Mouse (Mus musculus): Measurements from ENCODE around the gene Kank3. TPM values are rescaled to one million over a fixed set of nuclear protein-coding genes. Genes with fewer than 3 reads are reported as not detected.

Gene Kank3
- total RNA-seq, 2 experiments from 2014 or later = 31.6 to 33.4 TPM

GRCm38 (mm10) chr17:33848139-33848538, 37.8 kb downstream of the Kank3 start:
- no peak for DNase-seq (ENCODE audit: low spot score in 2 of 2)

DNA sequence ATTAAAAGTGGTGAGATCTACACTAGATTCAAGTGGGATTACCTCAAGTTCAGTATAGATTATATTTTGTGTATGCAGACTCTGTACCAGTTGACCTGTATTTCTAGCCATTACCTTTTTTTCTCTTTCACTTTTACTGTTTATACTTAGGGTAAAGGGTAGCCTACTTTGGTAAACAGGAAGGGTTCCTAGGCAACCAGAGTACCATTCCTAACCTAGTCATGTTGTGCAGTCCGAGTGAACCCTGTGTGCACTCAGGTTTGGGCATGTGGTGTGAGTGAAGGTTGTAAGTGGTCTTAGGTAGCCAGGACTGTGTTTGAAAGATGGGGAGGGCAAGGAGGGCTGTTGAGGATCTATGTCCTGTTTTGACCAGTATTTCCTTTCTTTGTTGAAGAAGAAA, 41.0 kb downstream of the Kank3 start:
- no peak for DNase-seq (ENCODE audit: low spot score in 2 of 2)

- no peak for DNase-seq (ENCODE audit: low spot score in 2 of 2)
Observed at GRCm38 (mm10) chr17:33857816-33858215, 47.5 kb downstream of the Kank3 start.

GRCm38 (mm10) chr17:33865330-33866030, 55.2 kb downstream of the Kank3 start:
- no peak for DNase-seq (ENCODE audit: low spot score in 2 of 2)

Other genes starting within 250 kb of the Kank3 start
- gene Zfp414, start 181.4 kb upstream of the Kank3 start, total RNA-seq (2021) = 10 to 100 TPM; 28.2 to 32.7 TPM
- gene Pram1, start 172.5 kb upstream of the Kank3 start, total RNA-seq (2021) = 1 to 10 TPM in 1 of 2 experiments, under 1 TPM in 1; 0.96 to 1.5 TPM
- gene Hnrnpm, start 123.7 kb upstream of the Kank3 start, total RNA-seq (2021) = 100 to 1,000 TPM; 145 to 171 TPM
- 10 to 100 TPM; 67.5 to 67.8 TPM for gene March2, start 91.8 kb upstream of the Kank3 start, total RNA-seq (2021)
- gene Rab11b, start 50.0 kb upstream of the Kank3 start, total RNA-seq (2021) = 100 to 1,000 TPM; 194 to 218 TPM
- 10 to 100 TPM; 22.5 to 43.8 TPM for gene Angptl4, start 28.7 kb upstream of the Kank3 start, total RNA-seq (2021)
- 1,000 to 10,000 TPM; 1,603 to 1,661 TPM for gene Rps28, start 14.0 kb downstream of the Kank3 start, total RNA-seq (2021)
- gene Ndufa7, start 14.1 kb downstream of the Kank3 start, total RNA-seq (2021) = 100 to 1,000 TPM; 292 to 312 TPM
- gene Cd320, start 32.6 kb downstream of the Kank3 start, total RNA-seq (2021) = 10 to 100 TPM; 14.1 to 16.5 TPM
- gene Gm7029, start 63.3 kb downstream of the Kank3 start, total RNA-seq (2021) = not detected
- gene Kifc1, start 80.1 kb downstream of the Kank3 start, total RNA-seq (2021) = 10 to 100 TPM; 16.5 to 18.9 TPM
- gene Platr17, start 94.6 kb downstream of the Kank3 start, total RNA-seq (2021) = not detected
- gene Daxx, start 98.9 kb downstream of the Kank3 start, total RNA-seq (2021) = 10 to 100 TPM; 21.9 to 24.9 TPM
- gene Tapbp, start 105.4 kb downstream of the Kank3 start, total RNA-seq (2021) = 10 to 100 TPM; 43.2 to 43.9 TPM
- 10 to 100 TPM; 24.9 to 26.8 TPM for gene Zbtb22, start 105.4 kb downstream of the Kank3 start, total RNA-seq (2021)
- 10 to 100 TPM; 43.2 to 48.4 TPM for gene Rgl2, start 119.0 kb downstream of the Kank3 start, total RNA-seq (2021)
- 10 to 100 TPM; 73.2 to 74.5 TPM for gene Pfdn6, start 129.8 kb downstream of the Kank3 start, total RNA-seq (2021)
- 10 to 100 TPM; 18.8 to 20.0 TPM for gene Wdr46, start 130.1 kb downstream of the Kank3 start, total RNA-seq (2021)
- 1 to 10 TPM; 3.8 to 4.5 TPM for gene B3galt4, start 141.0 kb downstream of the Kank3 start, total RNA-seq (2021)
- 10 to 100 TPM; 37.4 to 38.6 TPM for gene Vps52, start 145.3 kb downstream of the Kank3 start, total RNA-seq (2021)
- 100 to 1,000 TPM; 863 to 945 TPM for gene Rps18, start 145.5 kb downstream of the Kank3 start, total RNA-seq (2021)
- gene H2-K1, start 189.8 kb downstream of the Kank3 start, total RNA-seq (2021) = 10 to 100 TPM; 38.8 to 51.5 TPM
- gene Ring1, start 214.2 kb downstream of the Kank3 start, total RNA-seq (2021) = 10 to 100 TPM; 19.3 to 20.9 TPM
- gene H2-Ke6, start 217.5 kb downstream of the Kank3 start, total RNA-seq (2021) = 10 to 100 TPM; 60.4 to 61.7 TPM
- 100 to 1,000 TPM in 1 of 2 experiments, 10 to 100 TPM in 1; 98.5 to 107 TPM for gene Slc39a7, start 221.2 kb downstream of the Kank3 start, total RNA-seq (2021)
- 10 to 100 TPM; 43.6 to 49.4 TPM for gene Rxrb, start 221.3 kb downstream of the Kank3 start, total RNA-seq (2021)
- gene Col11a2, start 228.9 kb downstream of the Kank3 start, total RNA-seq (2021) = 10 to 100 TPM; 45.4 to 77.3 TPM

Measured in gastrocnemius, postnatal 4 days (tissue).